Mouse (Mus musculus) midbrain, embryonic 14.5 days (tissue): ENCODE measurements around the gene St14. TPM values are rescaled to one million over a fixed set of nuclear protein-coding genes. Genes with fewer than 3 reads are reported as not detected.

ENCODE experiments used
- ATAC-seq: fragments of 200-750 bp; cut with Nextera tagmentation; 2 replicates; pipeline ENCODE4 v1.8.0; 2017; ENCODE audit warnings: moderate number of reproducible peaks, moderate library complexity; ENCODE audit not compliant: low FRiP score, low TSS enrichment
- DNase-seq: peaks from one replicate; pipeline ENCODE4 v3.0.0-alpha.2; 2015
- H3K27ac ChIP-seq: fragments of 300-500 bp; sonication (generic); replicated peaks from 2 replicates; pipeline ENCODE4 v1.5.1; 2014; ENCODE audit warnings: mild to moderate bottlenecking, low read depth, low read length, moderate library complexity
- H3K27me3 ChIP-seq: fragments of 300-500 bp; sonication (generic); 2 replicates; pipeline ENCODE4 v1.6.1; 2014; ENCODE audit warnings: low read length, control low read depth, mixed read lengths; ENCODE audit not compliant: control insufficient read depth, insufficient read depth
- H3K36me3 ChIP-seq: fragments of 300-500 bp; sonication (generic); 2 replicates; pipeline ENCODE4 v1.6.1; 2014; ENCODE audit warnings: low read length, control low read depth; ENCODE audit not compliant: control insufficient read depth, insufficient read depth
- H3K4me1 ChIP-seq: fragments of 300-500 bp; sonication (generic); 2 replicates; pipeline ENCODE4 v1.6.1; 2014; ENCODE audit warnings: mild to moderate bottlenecking, antibody characterized with exemption, low read length, control low read depth; ENCODE audit not compliant: control insufficient read depth, insufficient read depth
- H3K4me2 ChIP-seq: fragments of 300-500 bp; sonication (generic); 2 replicates; pipeline ENCODE4 v1.6.1; 2014; ENCODE audit warnings: mild to moderate bottlenecking, low read length, moderate library complexity
- H3K4me3 ChIP-seq: fragments of 300-500 bp; sonication (generic); replicated peaks from 2 replicates; pipeline ENCODE4 v1.5.1; 2014; ENCODE audit warnings: low read depth, low read length
- H3K9ac ChIP-seq: fragments of 300-500 bp; sonication (generic); replicated peaks from 2 replicates; pipeline ENCODE4 v1.6.1; 2014; ENCODE audit warnings: mild to moderate bottlenecking, low read length, moderate library complexity
- H3K9me3 ChIP-seq: fragments of 300-500 bp; sonication (generic); 2 replicates; pipeline ENCODE4 v1.6.1; 2016; ENCODE audit warnings: low read length, control low read depth, mixed read lengths; ENCODE audit not compliant: control insufficient read depth
- WGBS: fragments of 180-500 bp; shearing (Covaris S2); extraction: QIAGEN DNeasy Blood & Tissue Kit; methylation state at CpG from one replicate; pipeline ENCODE4 v1.1.7; 2014; 5-methylcytosine and 5-hydroxymethylcytosine counted together
- polyA plus RNA-seq: library from polyadenylated mRNA; unstranded; fragments of >200 nt; fragmentation: Nextera tagmentation; extraction: Ambion mirVana; gene quantifications from 2 replicates; pipeline ENCODE4 v1.2.1, GENCODE M21; 2014

The St14 gene
- polyA plus RNA-seq, 1 experiment from 2014 or later = 1.2 TPM

GRCm38 (mm10) chr9:31163327-31163726 lies 31.7 kb upstream of the St14 start:
- no peak for ATAC-seq
- WGBS = 91% methylated on average over 1 of the region's 1 CpGs
- Histone ChIP-seq H3K4me2 (no peak overlapping the region), H3K9me3 (no peaks in the 10 kb centered on the region), H3K4me3 (no peak overlapping the region), H3K9ac (no peak overlapping the region), H3K27me3 (no peaks in the 10 kb centered on the region), H3K4me1 (no peaks in the 10 kb centered on the region), H3K36me3 (peaks cover 90% of the 10 kb centered on the region), H3K27ac (no peak overlapping the region)
- DNase-seq = no peak

GRCm38 (mm10) chr9:31162911-31163310 lies 31.3 kb upstream of the St14 start:
- 78% methylated on average over 1 of the region's 1 CpGs for WGBS
- H3K9ac ChIP-seq = no peak overlapping the region

GRCm38 (mm10) chr9:31159910-31160309 lies 28.3 kb upstream of the St14 start:
- no peak for ATAC-seq
- WGBS = 86% methylated on average over 4 of the region's 4 CpGs
- no peaks in the 10 kb centered on the region for H3K27me3 ChIP-seq
- no peak overlapping the region for H3K4me3 ChIP-seq
- H3K9me3 ChIP-seq = no peaks in the 10 kb centered on the region
- no peak overlapping the region for H3K27ac ChIP-seq
- no peak overlapping the region for H3K4me2 ChIP-seq
- H3K9ac ChIP-seq = no peak overlapping the region
- H3K36me3 ChIP-seq = peaks cover 96% of the 10 kb centered on the region
- H3K4me1 ChIP-seq = no peaks in the 10 kb centered on the region
- peak; percentile 59 for DNase-seq

More at GRCm38 (mm10) chr9:31162911-31163310, 31.3 kb upstream of the St14 start:
- H3K36me3 ChIP-seq = peaks cover 90% of the 10 kb centered on the region
- ATAC-seq (no peak), DNase-seq (no peak)
- no peak overlapping the region for H3K27ac ChIP-seq
- H3K4me2 ChIP-seq = no peak overlapping the region
- no peak overlapping the region for H3K4me3 ChIP-seq
- no peaks in the 10 kb centered on the region for H3K9me3 ChIP-seq
- H3K4me1 ChIP-seq = no peaks in the 10 kb centered on the region
- no peaks in the 10 kb centered on the region for H3K27me3 ChIP-seq

GRCm38 (mm10) chr9:31156594-31156993 lies 24.9 kb upstream of the St14 start:
- H3K27me3 ChIP-seq = no peaks in the 10 kb centered on the region
- 95% methylated on average over 8 of the region's 8 CpGs for WGBS
- no peak overlapping the region for H3K27ac ChIP-seq
- peaks cover 98% of the 10 kb centered on the region for H3K36me3 ChIP-seq
- DNase-seq (no peak), ATAC-seq (no peak)
- H3K9ac ChIP-seq = no peak overlapping the region
- H3K4me1 ChIP-seq = no peaks in the 10 kb centered on the region
- no peak overlapping the region for H3K4me2 ChIP-seq
- no peak overlapping the region for H3K4me3 ChIP-seq
- H3K9me3 ChIP-seq = no peaks in the 10 kb centered on the region

- Histone ChIP-seq H3K9ac (no peak overlapping the region), H3K9me3 (no peaks in the 10 kb centered on the region), H3K36me3 (peaks cover 77% of the 10 kb centered on the region), H3K4me1 (no peaks in the 10 kb centered on the region), H3K4me2 (no peak overlapping the region), H3K27me3 (no peaks in the 10 kb centered on the region), H3K4me3 (no peak overlapping the region), H3K27ac (no peak overlapping the region)
- 75% methylated on average over 2 of the region's 2 CpGs for WGBS
- ATAC-seq (no peak), DNase-seq (peak; percentile 86)
Measured at GRCm38 (mm10) chr9:31151050-31151449, 19.4 kb upstream of the St14 start.

GRCm38 (mm10) chr9:31148135-31148534 lies 16.5 kb upstream of the St14 start:
- ATAC-seq = no peak
- no peak for DNase-seq
- Histone ChIP-seq H3K9me3 (no peaks in the 10 kb centered on the region), H3K36me3 (peaks cover 55% of the 10 kb centered on the region), H3K4me1 (no peaks in the 10 kb centered on the region), H3K9ac (no peak overlapping the region), H3K27ac (no peak overlapping the region), H3K4me2 (no peak overlapping the region), H3K4me3 (no peak overlapping the region), H3K27me3 (no peaks in the 10 kb centered on the region)
- WGBS = 88% methylated on average over 7 of the region's 7 CpGs

GRCm38 (mm10) chr9:31145272-31145925 lies 13.7 kb upstream of the St14 start:
- H3K36me3 ChIP-seq = peaks cover 30% of the 10 kb centered on the region
- H3K9me3 ChIP-seq = no peaks in the 10 kb centered on the region
- no peaks in the 10 kb centered on the region for H3K4me1 ChIP-seq
- H3K4me2 ChIP-seq = no peak overlapping the region
- 83% methylated on average over 7 of the region's 7 CpGs for WGBS
- H3K27ac ChIP-seq = no peak overlapping the region
- no peak overlapping the region for H3K9ac ChIP-seq
- H3K27me3 ChIP-seq = no peaks in the 10 kb centered on the region
- ATAC-seq (no peak), DNase-seq (no peak)
- no peak overlapping the region for H3K4me3 ChIP-seq

GRCm38 (mm10) chr9:31142924-31143323 lies 11.3 kb upstream of the St14 start:
- H3K27ac ChIP-seq = no peak overlapping the region
- no peaks in the 10 kb centered on the region for H3K27me3 ChIP-seq
- 0 out of 2 replicates have a peak, but pooled peaks cover 8% of the 10 kb centered on the region for H3K36me3 ChIP-seq
- H3K4me3 ChIP-seq = no peak overlapping the region
- 92% methylated on average over 1 of the region's 1 CpGs for WGBS
- H3K9ac ChIP-seq = no peak overlapping the region
- DNase-seq = no peak
- H3K4me1 ChIP-seq = no peaks in the 10 kb centered on the region
- H3K9me3 ChIP-seq = no peaks in the 10 kb centered on the region
- H3K4me2 ChIP-seq = no peak overlapping the region
- no peak for ATAC-seq

- H3K4me1 ChIP-seq = peaks cover 13% of the 10 kb centered on the region
- H3K36me3 ChIP-seq = no peaks in the 10 kb centered on the region
- H3K9ac ChIP-seq = no peak overlapping the region
- no peak overlapping the region for H3K4me3 ChIP-seq
- WGBS = 88% methylated on average over 5 of the region's 5 CpGs
- DNase-seq (no peak), ATAC-seq (no peak)
- no peak overlapping the region for H3K27ac ChIP-seq
- no peak overlapping the region for H3K4me2 ChIP-seq
- peaks cover 45% of the 10 kb centered on the region for H3K27me3 ChIP-seq
- H3K9me3 ChIP-seq = no peaks in the 10 kb centered on the region
Measured at GRCm38 (mm10) chr9:31133131-31133530, 1.5 kb upstream of the St14 start.
